Mouse (Mus musculus) ES-E14 (cell line): ENCODE measurements around the gene Hist2h2bb. TPM values are rescaled to one million over a fixed set of nuclear protein-coding genes. Genes with fewer than 3 reads are reported as not detected.
"Not testable (repeated sequence)": the region's sequence is repeated elsewhere in the genome, so short reads cannot be mapped to it uniquely, and the experiment has no call there.

ENCODE experiments used
- DNase-seq: peaks from one replicate; pipeline ENCODE4 v3.0.0-alpha.2; 2013; ENCODE audit warnings: low read depth, low spot score
- H3K27ac ChIP-seq: 2 replicates; pipeline ENCODE4 v1.5.1; 2012; ENCODE audit warnings: low read depth, mild to moderate bottlenecking, low read length, moderate library complexity, mixed read lengths; ENCODE audit not compliant: poor library complexity, insufficient read depth, severe bottlenecking
- H3K36me3 ChIP-seq: 2 replicates; pipeline ENCODE4 v1.6.1; 2012; ENCODE audit warnings: mild to moderate bottlenecking, low read length, moderate library complexity, mixed read lengths; ENCODE audit not compliant: control insufficient read depth, poor library complexity, insufficient read depth, severe bottlenecking
- H3K4me1 ChIP-seq, 2 experiments: fragments of 150-350 bp in 1 of 2; sonication (generic) in 1 of 2; 2 replicates each; pipeline ENCODE4 v1.6.1; 2012; ENCODE audit warnings: low read length in 2 of 2, mild to moderate bottlenecking in 1 of 2, mixed read lengths in 1 of 2; ENCODE audit not compliant: control insufficient read depth in 2 of 2, insufficient read depth in 2 of 2, poor library complexity in 1 of 2
- H3K4me3 ChIP-seq, 2 experiments: fragments of 150-350 bp in 1 of 2; sonication (generic) in 1 of 2; 2 replicates each; pipeline ENCODE4 v1.5.1; 2012; ENCODE audit warnings: low read length in 2 of 2, low read depth in 1 of 2, mild to moderate bottlenecking in 1 of 2, mixed read lengths in 1 of 2; ENCODE audit not compliant: insufficient read depth in 1 of 2, poor library complexity in 1 of 2, severe bottlenecking in 1 of 2
- H3K9ac ChIP-seq: 2 replicates; pipeline ENCODE4 v1.6.1; 2012; ENCODE audit warnings: low read depth, mild to moderate bottlenecking, low read length, mixed read lengths; ENCODE audit not compliant: poor library complexity, insufficient read depth, severe bottlenecking
- H3K9me3 ChIP-seq: fragments of 150-350 bp; sonication (generic); 2 replicates; pipeline ENCODE4 v1.6.1; 2012; ENCODE audit warnings: low read depth, mild to moderate bottlenecking, low read length; ENCODE audit not compliant: control insufficient read depth, insufficient read depth
- CHD2 ChIP-seq: IDR thresholded peaks from 2 replicates; pipeline ENCODE4 v1.6.1; 2014; ENCODE audit warnings: mild to moderate bottlenecking, low read depth, low read length, inconsistent platforms
- HCFC1 ChIP-seq: IDR thresholded peaks from 2 replicates; pipeline ENCODE4 v1.6.1; 2012; ENCODE audit warnings: low read length, inconsistent platforms, borderline replicate concordance; ENCODE audit not compliant: insufficient read depth
- MAFK ChIP-seq: IDR thresholded peaks from 2 replicates; pipeline ENCODE4 v1.6.1; 2014; ENCODE audit warnings: mild to moderate bottlenecking, low read depth, low read length, inconsistent platforms; ENCODE audit not compliant: insufficient read depth
- ZC3H11A ChIP-seq: IDR thresholded peaks from 2 replicates; pipeline ENCODE4 v1.6.1; 2012; ENCODE audit warnings: low read depth, mild to moderate bottlenecking, inconsistent platforms, low read length, borderline replicate concordance
- ZNF384 ChIP-seq: IDR thresholded peaks from 2 replicates; pipeline ENCODE4 v1.6.1; 2012; ENCODE audit warnings: low read depth, low read length, inconsistent platforms
- in situ Hi-C, 2 experiments: fragments of 600-800 bp; cut with MboI; formaldehyde crosslinking; loops; one replicate each; pipeline ENCODE4 v1.15.1; 2025; ENCODE audit warnings: low sequenced_read_pairs in 2 of 2, inconsistent platforms in 1 of 2; ENCODE audit not compliant: unreplicated experiment in 2 of 2
- total RNA-seq: library from RNA; depleted of rRNA; stranded (reverse); fragments of 300-350 nt; gene quantifications from 2 replicates; pipeline ENCODE4 v1.2.3, GENCODE M21; 2012

The Hist2h2bb gene
- total RNA-seq, 1 experiment, result 2,453 TPM

DNA sequence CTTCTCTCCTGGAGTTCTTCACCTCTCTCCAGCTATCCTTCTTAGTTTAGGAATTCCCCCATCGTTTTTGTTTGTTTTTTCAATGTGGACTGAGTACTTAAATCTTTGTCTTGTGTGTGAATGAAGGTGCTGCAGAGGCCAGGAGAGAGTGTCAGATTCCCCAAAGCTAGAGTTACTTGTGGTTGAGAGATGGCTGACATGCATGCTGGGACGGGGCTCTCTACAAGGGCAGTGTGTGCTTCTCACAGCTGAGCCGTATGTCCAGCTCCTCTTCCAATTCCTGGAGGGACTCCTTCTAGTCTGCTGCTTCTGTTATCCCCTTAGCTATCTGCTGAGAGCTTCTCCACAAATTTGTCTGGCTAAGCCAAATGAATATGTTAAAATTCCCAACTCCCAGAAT, 33.7 kb upstream of the Hist2h2bb start:
- H3K36me3 ChIP-seq, result no peaks in the 10 kb centered on the region
- DNase-seq, result no peak
- no peak overlapping the region for H3K4me3 ChIP-seq
- H3K9me3 ChIP-seq, result no peaks in the 10 kb centered on the region
- in situ Hi-C loops, result no loop called here
- H3K4me1 ChIP-seq, result peaks cover under 1 to 5% of the 10 kb centered on the region in 2 experiments; a peak in 3 of 4 replicates
- H3K27ac ChIP-seq, result no peak overlapping the region
- TF ChIP-seq HCFC1, result no peak
- no peak for TF ChIP-seq ZC3H11A
- TF ChIP-seq ZNF384, result no peak
- no peak for TF ChIP-seq MAFK
- TF ChIP-seq CHD2, result no peak
- no peak overlapping the region for H3K9ac ChIP-seq

DNA sequence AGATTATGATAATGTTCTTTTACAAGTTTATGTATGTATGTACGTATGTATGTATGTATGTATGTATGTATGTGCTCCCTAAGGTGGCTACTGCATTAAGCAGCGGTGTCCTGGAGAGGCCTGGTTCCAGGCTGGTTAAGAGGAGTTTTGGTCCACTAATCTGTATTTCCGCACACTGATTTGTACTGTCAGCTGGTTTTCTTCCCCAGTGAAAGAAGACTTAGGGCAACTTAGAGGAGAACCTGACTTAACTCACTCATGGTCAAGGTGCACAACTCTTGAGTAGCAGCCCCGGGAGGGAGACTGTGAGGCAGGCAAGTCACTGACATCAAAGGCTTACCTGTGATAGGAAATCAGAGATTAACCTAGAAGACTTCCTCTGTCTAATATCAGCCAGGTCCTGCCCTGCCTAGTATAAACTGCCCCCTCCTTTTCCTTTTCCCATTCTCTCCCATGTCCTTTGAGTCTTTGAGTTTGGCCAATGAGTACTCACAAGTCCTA, 32.7 kb upstream of the Hist2h2bb start:
- peaks cover 3 to 5% of the 10 kb centered on the region in 2 experiments; a peak in 3 of 4 replicates for H3K4me1 ChIP-seq
- peak overlapping the region; percentile 7; the same call in 1 of the 2 replicates for H3K27ac ChIP-seq
- H3K9me3 ChIP-seq, result no peaks in the 10 kb centered on the region
- peak overlapping the region; percentile 74 to 81 for H3K4me3 ChIP-seq
- DNase-seq, result no peak
- TF ChIP-seq ZNF384 (no peak), CHD2 (no peak), MAFK (no peak), HCFC1 (no peak), ZC3H11A (no peak)
- peak overlapping the region; percentile 89; the same call in 1 of the 2 replicates for H3K9ac ChIP-seq
- no peaks in the 10 kb centered on the region for H3K36me3 ChIP-seq
- in situ Hi-C loops, result no loop called here

DNA sequence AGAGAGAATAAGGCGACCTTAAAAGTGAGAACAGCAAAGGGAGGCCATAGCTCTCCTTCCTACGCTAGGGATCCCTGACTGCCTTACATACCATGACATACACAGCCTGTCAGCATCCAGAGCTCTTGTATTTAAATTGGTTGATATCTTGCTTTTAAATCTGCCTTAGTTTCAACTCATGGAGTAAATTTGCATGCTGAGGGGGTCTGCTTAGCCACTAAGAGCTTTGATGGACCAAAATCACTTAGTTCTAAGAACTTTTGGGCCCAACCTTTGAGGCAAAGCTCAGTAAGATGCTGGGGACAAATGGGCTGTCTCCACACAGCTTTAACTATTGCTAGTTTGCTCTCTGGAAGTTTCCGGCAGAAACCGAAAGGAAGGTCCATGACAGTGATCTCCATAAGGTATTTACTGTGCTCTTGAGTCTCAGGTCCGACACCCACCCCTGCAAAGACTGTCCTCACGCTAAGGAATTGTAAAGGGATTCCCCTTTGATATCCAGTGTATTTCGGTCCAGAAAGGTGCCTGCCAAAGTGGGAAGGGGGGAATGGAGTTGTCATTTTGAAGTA, 32.1 kb upstream of the Hist2h2bb start:
- in situ Hi-C loops, result no loop called here
- DNase-seq, result no peak
- H3K4me3 ChIP-seq, result peak overlapping the region; percentile 74 to 81
- no peaks in the 10 kb centered on the region for H3K9me3 ChIP-seq
- H3K4me1 ChIP-seq, result peaks cover 3 to 8% of the 10 kb centered on the region in 2 experiments; a peak in 3 of 4 replicates
- H3K9ac ChIP-seq, result peak overlapping the region; percentile 89
- H3K36me3 ChIP-seq, result no peaks in the 10 kb centered on the region
- no peak for TF ChIP-seq CHD2
- no peak for TF ChIP-seq HCFC1
- TF ChIP-seq ZNF384, result no peak
- no peak for TF ChIP-seq ZC3H11A
- no peak for TF ChIP-seq MAFK
- H3K27ac ChIP-seq, result peak overlapping the region; percentile 91; the same call in 1 of the 2 replicates

DNA sequence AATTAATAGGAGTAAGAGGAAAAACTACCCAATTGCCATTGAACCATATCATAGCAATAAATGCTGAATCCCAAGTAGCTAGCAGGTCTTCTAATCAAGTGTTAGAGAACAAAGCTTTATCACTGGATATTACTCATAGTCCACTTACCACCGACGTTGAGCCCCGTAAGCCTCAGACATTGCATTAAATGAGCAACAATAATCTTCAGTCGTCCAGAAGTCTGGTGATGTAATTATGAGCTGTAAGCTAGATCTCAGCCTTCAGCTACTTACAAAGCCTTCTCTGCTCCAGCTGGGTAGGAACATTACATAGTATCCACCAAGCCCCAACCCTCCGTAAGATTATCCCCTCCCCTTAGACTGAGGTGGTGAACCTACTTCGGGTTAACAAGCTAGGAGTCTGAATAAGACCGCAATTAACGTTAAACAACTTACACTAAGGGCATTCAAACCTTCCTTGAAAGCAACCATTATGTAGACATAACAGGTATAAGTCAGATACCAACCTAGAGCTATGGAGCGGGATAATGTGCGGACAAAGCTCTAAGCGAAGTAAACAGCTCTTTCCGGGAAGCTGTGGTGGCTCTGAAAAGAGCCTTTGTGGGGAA, 31.5 kb upstream of the Hist2h2bb start:
- in situ Hi-C loops, result no loop called here
- no peaks in the 10 kb centered on the region for H3K9me3 ChIP-seq
- no peaks in the 10 kb centered on the region for H3K36me3 ChIP-seq
- DNase-seq, result no peak
- TF ChIP-seq ZC3H11A, result no peak
- no peak for TF ChIP-seq HCFC1
- TF ChIP-seq MAFK, result no peak
- no peak for TF ChIP-seq ZNF384
- H3K4me3 ChIP-seq, result peak overlapping the region; percentile 74 to 81
- H3K4me1 ChIP-seq, result peaks cover 3 to 9% of the 10 kb centered on the region in 2 experiments; a peak in 3 of 4 replicates
- peak overlapping the region; percentile 89 for H3K9ac ChIP-seq
- H3K27ac ChIP-seq, result peak overlapping the region; percentile 91

DNA sequence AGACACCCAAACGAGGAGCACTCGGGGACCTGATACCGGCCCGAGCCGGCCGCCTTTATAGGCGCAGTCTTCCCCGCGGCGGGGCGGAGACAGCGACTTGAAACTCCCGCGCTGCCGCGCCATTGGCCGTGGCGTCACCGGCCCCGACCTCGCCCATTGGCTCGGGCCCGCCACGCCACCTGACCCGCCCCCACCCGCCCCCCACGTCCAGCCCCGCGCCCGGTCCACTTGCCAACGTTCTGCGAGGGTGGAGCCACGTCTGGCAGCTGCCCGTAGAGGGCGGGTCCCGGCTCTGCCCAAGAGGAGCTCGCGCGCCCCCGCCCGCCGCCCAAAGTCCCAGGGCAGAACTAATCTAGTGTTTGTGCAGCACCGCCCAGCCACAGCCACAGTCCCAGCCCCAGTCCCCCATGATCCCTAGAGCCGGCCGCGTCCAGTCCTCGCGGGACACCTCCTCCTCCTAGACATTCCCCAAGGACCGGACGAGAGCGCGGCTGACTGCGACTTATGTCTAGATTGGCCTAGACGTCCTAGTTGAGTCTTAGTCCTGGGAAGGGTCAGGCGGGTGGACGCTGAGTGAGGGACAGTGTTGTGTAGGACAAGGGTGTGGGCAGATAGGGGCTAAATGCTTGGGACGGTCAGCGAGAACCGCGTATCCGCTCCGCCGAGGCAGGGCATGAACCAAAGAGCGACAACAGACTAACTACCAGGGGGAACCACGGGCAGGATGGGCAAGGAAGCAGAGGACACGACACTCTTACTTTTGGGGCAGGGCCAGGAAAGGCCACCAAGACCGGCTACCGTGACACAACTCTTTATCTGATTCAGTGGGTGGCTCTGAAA, 30.4 kb upstream of the Hist2h2bb start, which contains the start of gene Hist2h3c2:
Gene Hist2h3c2 (minus strand): TSS at position 174 of the 840 bp plus-strand sequence.
- H3K27ac ChIP-seq, result peak within 1 kb of the TSS; percentile 97
- H3K9me3 ChIP-seq, DNase-seq, H3K36me3 ChIP-seq, in situ Hi-C loops: not testable (repeated sequence)
- H3K4me1 ChIP-seq, result peaks cover 6 to 15% of the 10 kb centered on the region in 2 experiments
- peak within 1 kb of the TSS; percentile 74 to 81 for H3K4me3 ChIP-seq
- peak within 1 kb of the TSS; percentile 94 for H3K9ac ChIP-seq

DNA sequence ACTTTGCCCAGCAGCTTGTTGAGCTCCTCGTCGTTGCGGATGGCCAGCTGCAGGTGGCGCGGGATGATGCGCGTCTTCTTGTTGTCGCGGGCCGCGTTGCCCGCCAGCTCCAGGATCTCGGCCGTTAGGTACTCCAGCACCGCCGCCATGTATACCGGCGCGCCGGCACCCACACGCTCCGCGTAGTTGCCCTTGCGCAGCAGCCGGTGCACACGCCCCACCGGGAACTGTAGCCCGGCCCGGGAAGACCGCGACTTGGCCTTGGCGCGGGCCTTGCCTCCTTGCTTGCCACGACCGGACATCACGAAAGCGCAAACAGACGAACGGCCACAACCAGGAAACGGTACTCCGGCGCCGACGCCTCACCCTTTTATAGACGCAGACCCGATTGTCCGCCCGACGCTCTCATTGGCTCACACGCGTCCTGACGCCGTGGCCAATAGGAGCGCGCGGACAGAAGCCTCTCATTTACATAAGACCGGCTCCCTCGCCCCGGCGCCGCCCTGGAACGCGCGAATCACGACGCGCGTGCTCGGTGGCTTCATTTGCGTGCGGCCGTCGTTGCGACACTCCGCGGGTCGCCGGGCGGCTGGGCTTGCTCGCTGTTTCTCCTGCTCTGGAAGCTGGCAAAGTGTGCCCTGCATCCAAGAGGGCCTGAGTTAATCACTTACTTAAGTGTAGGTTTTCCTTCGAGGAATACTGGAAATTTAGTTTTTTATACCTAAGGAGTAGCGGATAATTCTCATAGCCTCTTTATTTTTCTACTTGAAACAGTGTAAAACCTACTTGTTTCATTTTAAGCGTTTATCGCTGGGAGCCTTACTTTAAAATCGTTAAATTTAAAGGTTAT, 29.4 kb upstream of the Hist2h2bb start, which contains the start of gene Hist2h2aa2:
Gene Hist2h2aa2 (minus strand): TSS at position 328 of the 850 bp plus-strand sequence.
- Histone ChIP-seq H3K4me1 (peaks cover 6 to 17% of the 10 kb centered on the region in 2 experiments), H3K27ac (peak within 1 kb of the TSS; percentile 97), H3K4me3 (peak within 1 kb of the TSS; percentile 67 to 73), H3K9ac (peak within 1 kb of the TSS; percentile 94)
- DNase-seq, H3K36me3 ChIP-seq, H3K9me3 ChIP-seq, in situ Hi-C loops: not testable (repeated sequence)
